Comparison of ENCODE assay signal across 28 mouse cellular contexts in genomic region chr5:124488885-124489284, GRCm38 (mm10). TPM values are rescaled to one million over a fixed set of nuclear protein-coding genes. Genes with fewer than 3 reads are reported as not detected.
DNase-seq lines count a peak whose midpoint lies in the region; ATAC-seq and TF ChIP-seq lines count a peak whose summit lies in the region.
"Had no signal": no experiment of that assay in that cellular context is flagged by ENCODE, and none has a peak within 500 bp of the region (broad histone marks: within the 10 kb centered on the region; RNA-seq: fewer than 3 reads in every experiment).

No protein-coding gene starts in this region.

- no peak overlapping the region for H3ac ChIP-seq in C2C12 (ENCODE audit: control insufficient read depth, insufficient read length, low read depth)

- 96% methylated on average over 3 of the region's 3 CpGs for WGBS in midbrain, embryonic 15.5 days
- 86% methylated on average over 3 of the region's 3 CpGs for WGBS in intestine, postnatal 0 days

- no peaks in the 10 kb centered on the region for H3K79me3 ChIP-seq in C2C12 (ENCODE audit: low read depth)

- ATAC-seq in Patski = peak; percentile 56
- ATAC-seq in midbrain, embryonic 15.5 days (replicated peaks) = no peak
- no peak for ATAC-seq in intestine, postnatal 0 days
- ATAC-seq: CD4-positive, CD25-positive, alpha-beta regulatory T cell, adult 4 months; forebrain, embryonic 15.5 days; hindbrain, embryonic 16.5 days; inflammation-experienced regulatory T-cells, adult 6 months; intestine, embryonic 16.5 days had no signal

- H3K27me3 ChIP-seq in C2C12 (ENCODE audit: control insufficient read depth, insufficient read depth, insufficient read length) (no peaks in the 10 kb centered on the region), Patski (no peaks in the 10 kb centered on the region)
- no peaks in the 10 kb centered on the region for H3K27me3 ChIP-seq in midbrain, embryonic 15.5 days (replicated peaks)
- H3K27me3 ChIP-seq in intestine, postnatal 0 days (replicated peaks; ENCODE audit: control insufficient read depth, insufficient read depth, low read length) = no peaks in the 10 kb centered on the region
- H3K27me3 ChIP-seq: embryonic facial prominence, embryonic 15.5 days; forebrain, embryonic 12.5 days; forebrain, embryonic 15.5 days; hindbrain, embryonic 12.5 days had no signal

- no peak for DNase-seq in layer of hippocampus, adult 2 months (ENCODE audit: low spot score in 2 of 2)
- no peak for DNase-seq in layer of hippocampus, adult 9-10 months (ENCODE audit: low spot score)
- peak; percentile 93 for DNase-seq in Patski (ENCODE audit: low read depth, low spot score)
- DNase-seq in gastrocnemius, postnatal 14 days = no peak
- DNase-seq: adrenal gland, adult 8-10 months; adrenal gland, postnatal 25 days; B cell, adult 2 months; cerebellum, adult 11-12 months; cerebellum, adult 8-10 months; cerebellum, postnatal 10 days; cerebellum, postnatal 36 days; embryo, embryonic 11 days; gastrocnemius, postnatal 10 days; heart, adult 11 months; kidney, adult 2 months had no signal

- H3K9me3 ChIP-seq in midbrain, embryonic 15.5 days = no peaks in the 10 kb centered on the region
- H3K9me3 ChIP-seq in intestine, postnatal 0 days (ENCODE audit: control insufficient read depth) = no peaks in the 10 kb centered on the region
- H3K9me3 ChIP-seq: embryonic facial prominence, embryonic 15.5 days; forebrain, embryonic 12.5 days; forebrain, embryonic 15.5 days; hindbrain, embryonic 12.5 days had no signal

- H3K4me1 ChIP-seq in midbrain, embryonic 15.5 days = peaks cover 10% of the 10 kb centered on the region
- H3K4me1 ChIP-seq in intestine, postnatal 0 days (replicated peaks; ENCODE audit: control insufficient read depth, insufficient read depth, low read length) = no peaks in the 10 kb centered on the region

- H3K27ac ChIP-seq in layer of hippocampus, adult 2 months = peak overlapping the region; percentile 59; the same call in 1 of the 2 replicates
- no peak overlapping the region for H3K27ac ChIP-seq in midbrain, embryonic 15.5 days
- no peak overlapping the region for H3K27ac ChIP-seq in intestine, postnatal 0 days (ENCODE audit: low read depth, low read length)
- H3K27ac ChIP-seq: embryonic facial prominence, embryonic 15.5 days; forebrain, embryonic 12.5 days; forebrain, embryonic 15.5 days; hindbrain, embryonic 12.5 days had no signal

- intact Hi-C loops in gastrocnemius, postnatal 14 days (cut with DNase I; ENCODE audit: low total_unique reads) = no loop called here

- CTCF ChIA-PET in Patski (lab: Charles Lee) = interaction anchor here (0.9 to 1.6 kb wide), 3 partner anchors 14 to 47 kb away, joined by 3 read pairs; no protein-coding TSS in a partner anchor

- no peak overlapping the region for H3K4me2 ChIP-seq in midbrain, embryonic 15.5 days
- no peak overlapping the region for H3K4me2 ChIP-seq in intestine, postnatal 0 days (replicated peaks; ENCODE audit: low read depth)
- H3K4me2 ChIP-seq: embryonic facial prominence, embryonic 15.5 days; forebrain, embryonic 12.5 days; forebrain, embryonic 15.5 days; heart, embryonic 11.5 days; hindbrain, embryonic 12.5 days had no signal

- in situ Hi-C loops in Patski (cut with MboI; ENCODE audit: low pct_unique_long_range_greater_than_20kb) = no loop called here

- no peaks in the 10 kb centered on the region for H3K36me3 ChIP-seq in C2C12 (ENCODE audit: control insufficient read depth, insufficient read depth)
- peaks cover 9% of the 10 kb centered on the region; the same call in 1 of the 2 replicates for H3K36me3 ChIP-seq in midbrain, embryonic 15.5 days (replicated peaks)
- peaks cover 11% of the 10 kb centered on the region for H3K36me3 ChIP-seq in intestine, postnatal 0 days (ENCODE audit: control insufficient read depth, insufficient read depth)

- POLR2A ChIA-PET in Patski (lab: Charles Lee) = interaction anchor here (0.6 kb wide), 1 partner anchor 568 kb away, joined by 3 read pairs; no protein-coding TSS in a partner anchor

- TF ChIP-seq CTCF in layer of hippocampus, adult 2 months (conservative IDR thresholded peaks at IDR 0.05) = no peak
- TF ChIP-seq CTCF in C2C12 (IDR thresholded peaks at IDR 0.05; ENCODE audit: control insufficient read depth, insufficient read depth, insufficient read length) (no peak), Patski (IDR thresholded peaks at IDR 0.05) (no peak)
- TF ChIP-seq CTCF in intestine, postnatal 0 days (IDR thresholded peaks at IDR 0.05; ENCODE audit: low read depth) = no peak

- no peak overlapping the region for H3K4me3 ChIP-seq in layer of hippocampus, adult 2 months
- H3K4me3 ChIP-seq in C2C12 (ENCODE audit: insufficient read depth, poor library complexity, severe bottlenecking) = no peak overlapping the region
- no peak overlapping the region for H3K4me3 ChIP-seq in midbrain, embryonic 15.5 days
- no peak overlapping the region for H3K4me3 ChIP-seq in intestine, postnatal 0 days (ENCODE audit: low read depth, low read length)
- H3K4me3 ChIP-seq: embryonic facial prominence, embryonic 15.5 days; erythroblast, embryonic 14.5 days; forebrain, embryonic 12.5 days; forebrain, embryonic 15.5 days; hindbrain, embryonic 12.5 days had no signal

- no peak overlapping the region for H3K9ac ChIP-seq in midbrain, embryonic 15.5 days
- no peak overlapping the region for H3K9ac ChIP-seq in intestine, postnatal 0 days (ENCODE audit: low read depth, low read length)
- H3K9ac ChIP-seq: embryonic facial prominence, embryonic 15.5 days; forebrain, embryonic 12.5 days; forebrain, embryonic 15.5 days; hindbrain, embryonic 12.5 days had no signal

- peaks cover 18% of the 10 kb centered on the region for H3K79me2 ChIP-seq in C2C12 (ENCODE audit: control insufficient read depth, insufficient read depth)

TF ChIP-seq in C2C12, 6 proteins besides CTCF, POLR2A, EP300 and RAD21:
- TF ChIP-seq MYOD1 (IDR thresholded peaks at IDR 0.05; ENCODE audit: control insufficient read depth, insufficient read length, low read depth) = peak; percentile 62
- TF ChIP-seq MAX (IDR thresholded peaks at IDR 0.05) = peak; percentile 45
- TF ChIP-seq MYOG (IDR thresholded peaks at IDR 0.05; ENCODE audit: control insufficient read depth, extremely low read depth, insufficient read length) = no peak

RNA-seq across cellular contexts. Expression of gene Snrnp35, which starts 6.0 kb away (rescaled TPM):
- 10 to 100 TPM; 25.7 to 25.9 TPM for total RNA-seq in layer of hippocampus, adult 2 months (2021)
- polyA plus RNA-seq in C2C12 (2012; fragmentation: generic; extraction: Trizol) (23.8 TPM), Patski (2021) (20.3 TPM)
- polyA plus RNA-seq in midbrain, embryonic 15.5 days (2015; fragmentation: Nextera tagmentation; extraction: Ambion mirVana) = 18.9 and 19.1 TPM in 2 replicates
- 15.5 and 17.9 TPM in 2 replicates for polyA plus RNA-seq in intestine, postnatal 0 days (2015; fragmentation: Nextera tagmentation; extraction: Ambion mirVana)
- 10 to 100 TPM; 27.3 to 28.4 TPM for total RNA-seq in gastrocnemius, postnatal 14 days (2021)

RNA-seq across cellular contexts. Expression of gene Rilpl2, which starts 10.7 kb away (rescaled TPM):
- 10 to 100 TPM; 19.3 TPM for total RNA-seq in layer of hippocampus, adult 2 months (2021)
- polyA plus RNA-seq in C2C12 (2012; fragmentation: generic; extraction: Trizol) (22.8 TPM), Patski (2021) (75.6 TPM)
- 24.7 and 25.2 TPM in 2 replicates for polyA plus RNA-seq in midbrain, embryonic 15.5 days (2015; fragmentation: Nextera tagmentation; extraction: Ambion mirVana)
- 48.2 and 49.7 TPM in 2 replicates for polyA plus RNA-seq in intestine, postnatal 0 days (2015; fragmentation: Nextera tagmentation; extraction: Ambion mirVana)
- total RNA-seq in gastrocnemius, postnatal 14 days (2021) = 1 to 10 TPM; 4.2 to 4.6 TPM

RNA-seq across cellular contexts. Expression of gene Rilpl1, which starts 42.3 kb away (rescaled TPM):
- total RNA-seq in layer of hippocampus, adult 2 months (2021) = 10 to 100 TPM; 69.1 to 78.2 TPM
- polyA plus RNA-seq in C2C12 (2012; fragmentation: generic; extraction: Trizol) (15.2 TPM), Patski (2021) (98.2 TPM)
- 11.8 and 14.3 TPM in 2 replicates for polyA plus RNA-seq in midbrain, embryonic 15.5 days (2015; fragmentation: Nextera tagmentation; extraction: Ambion mirVana)
- 6.6 and 7.5 TPM in 2 replicates for polyA plus RNA-seq in intestine, postnatal 0 days (2015; fragmentation: Nextera tagmentation; extraction: Ambion mirVana)
- 10 to 100 TPM; 61.8 to 96.0 TPM for total RNA-seq in gastrocnemius, postnatal 14 days (2021)

RNA-seq across cellular contexts. Expression of gene Kmt5a, which starts 49.2 kb away (rescaled TPM):
- total RNA-seq in layer of hippocampus, adult 2 months (2021) = 10 to 100 TPM; 55.8 to 70.3 TPM
- polyA plus RNA-seq in C2C12 (2012; fragmentation: generic; extraction: Trizol) = 91.5 TPM
- 174 TPM for polyA plus RNA-seq in Patski (2021)
- 36.4 and 49.1 TPM in 2 replicates for polyA plus RNA-seq in midbrain, embryonic 15.5 days (2015; fragmentation: Nextera tagmentation; extraction: Ambion mirVana)
- polyA plus RNA-seq in intestine, postnatal 0 days (2015; fragmentation: Nextera tagmentation; extraction: Ambion mirVana) = 77.5 and 80.5 TPM in 2 replicates
- total RNA-seq in gastrocnemius, postnatal 14 days (2021) = 10 to 100 TPM; 56.4 to 66.0 TPM

RNA-seq across cellular contexts. Expression of gene Tmed2, which starts 51.6 kb away (rescaled TPM):
- 10 to 100 TPM; 97.4 to 99.3 TPM for total RNA-seq in layer of hippocampus, adult 2 months (2021)
- polyA plus RNA-seq in C2C12 (2012; fragmentation: generic; extraction: Trizol) (187 TPM), Patski (2021) (361 TPM)
- 321 and 332 TPM in 2 replicates for polyA plus RNA-seq in midbrain, embryonic 15.5 days (2015; fragmentation: Nextera tagmentation; extraction: Ambion mirVana)
- polyA plus RNA-seq in intestine, postnatal 0 days (2015; fragmentation: Nextera tagmentation; extraction: Ambion mirVana) = 398 and 414 TPM in 2 replicates
- total RNA-seq in gastrocnemius, postnatal 14 days (2021) = 100 to 1,000 TPM; 138 to 152 TPM
